In genomic region chr5:29736942-29737341, GRCm38 (mm10) we compare ENCODE assay signal across 8 mouse cellular contexts. TPM values are rescaled to one million over a fixed set of nuclear protein-coding genes. Genes with fewer than 3 reads are reported as not detected.
DNase-seq lines count a peak whose midpoint lies in the region; ATAC-seq and TF ChIP-seq lines count a peak whose summit lies in the region.

No protein-coding gene starts in this region.

- H3K9ac ChIP-seq in heart, embryonic 12.5 days: peak overlapping the region; percentile 92
- H3K9ac ChIP-seq in ES-E14 (ENCODE audit: insufficient read depth, low read depth, low read length, poor library complexity, severe bottlenecking): peak overlapping the region; percentile 62
- H3K9ac ChIP-seq in hindbrain, embryonic 11.5 days (ENCODE audit: low read depth, low read length): peak overlapping the region; percentile 74
- H3K9ac ChIP-seq in midbrain, embryonic 11.5 days (ENCODE audit: low read length): peak overlapping the region; percentile 97

- no peaks in the 10 kb centered on the region for H3K9me3 ChIP-seq in heart, embryonic 12.5 days (replicated peaks)
- no peaks in the 10 kb centered on the region for H3K9me3 ChIP-seq in ES-E14 (ENCODE audit: control insufficient read depth, insufficient read depth, low read depth, low read length)
- no peaks in the 10 kb centered on the region for H3K9me3 ChIP-seq in hindbrain, embryonic 11.5 days (ENCODE audit: control insufficient read depth, low read length)
- H3K9me3 ChIP-seq in midbrain, embryonic 11.5 days (ENCODE audit: control insufficient read depth, low read length): no peaks in the 10 kb centered on the region

- no peak for ATAC-seq in heart, embryonic 12.5 days (ENCODE audit: insufficient number of reproducible peaks, low FRiP score)
- ATAC-seq in hindbrain, embryonic 11.5 days (ENCODE audit: low FRiP score): no peak
- no peak for ATAC-seq in midbrain, embryonic 11.5 days (ENCODE audit: low FRiP score)

- no peaks in the 10 kb centered on the region for H3K27me3 ChIP-seq in heart, embryonic 12.5 days (replicated peaks)
- H3K27me3 ChIP-seq in hindbrain, embryonic 11.5 days (ENCODE audit: control insufficient read depth, insufficient read depth, low read length): no peaks in the 10 kb centered on the region
- no peaks in the 10 kb centered on the region for H3K27me3 ChIP-seq in midbrain, embryonic 11.5 days (ENCODE audit: control insufficient read depth, insufficient read depth, low read length)

- H3K4me1 ChIP-seq in heart, embryonic 12.5 days (replicated peaks): peaks cover 41% of the 10 kb centered on the region
- peaks cover 6 to 9% of the 10 kb centered on the region in 2 experiments; a peak in 3 of 4 replicates for H3K4me1 ChIP-seq in ES-E14 (ENCODE audit: control insufficient read depth in 2 of 2, insufficient read depth in 2 of 2, low read length in 2 of 2, poor library complexity in 1 of 2)
- no peaks in the 10 kb centered on the region for H3K4me1 ChIP-seq in hindbrain, embryonic 11.5 days (replicated peaks; ENCODE audit: control insufficient read depth, insufficient read depth, low read length)
- H3K4me1 ChIP-seq in midbrain, embryonic 11.5 days (ENCODE audit: control insufficient read depth, insufficient read depth, low read length): peaks cover 15% of the 10 kb centered on the region

- no peaks in the 10 kb centered on the region for H3K36me3 ChIP-seq in heart, embryonic 12.5 days
- H3K36me3 ChIP-seq in ES-E14 (ENCODE audit: control insufficient read depth, insufficient read depth, low read length, poor library complexity, severe bottlenecking): peaks cover 4% of the 10 kb centered on the region; the same call in 1 of the 2 replicates
- H3K36me3 ChIP-seq in hindbrain, embryonic 11.5 days (ENCODE audit: control insufficient read depth, insufficient read depth, low read length): no peaks in the 10 kb centered on the region
- H3K36me3 ChIP-seq in midbrain, embryonic 11.5 days (ENCODE audit: control insufficient read depth, insufficient read depth, low read length): no peaks in the 10 kb centered on the region

- H3K4me2 ChIP-seq in heart, embryonic 12.5 days: peak overlapping the region; percentile 91
- peak overlapping the region; percentile 83 for H3K4me2 ChIP-seq in hindbrain, embryonic 11.5 days (replicated peaks; ENCODE audit: low read depth, low read length)
- peak overlapping the region; percentile 73 for H3K4me2 ChIP-seq in midbrain, embryonic 11.5 days

- peak overlapping the region; percentile 78 for H3K4me3 ChIP-seq in heart, embryonic 12.5 days
- peak overlapping the region; percentile 86 to 93 for H3K4me3 ChIP-seq in ES-E14 (ENCODE audit: insufficient read depth in 1 of 2, low read depth in 1 of 2, low read length in 2 of 2, poor library complexity in 1 of 2, severe bottlenecking in 1 of 2)
- H3K4me3 ChIP-seq in hindbrain, embryonic 11.5 days (ENCODE audit: low read depth, low read length): peak overlapping the region; percentile 98
- H3K4me3 ChIP-seq in midbrain, embryonic 11.5 days (ENCODE audit: low read depth, low read length): peak overlapping the region; percentile 98

- 50% methylated on average over 9 of the region's 9 CpGs for WGBS in heart, embryonic 12.5 days
- WGBS in hindbrain, embryonic 11.5 days: 63% methylated on average over 9 of the region's 9 CpGs
- 60% methylated on average over 9 of the region's 9 CpGs for WGBS in midbrain, embryonic 11.5 days

- no peak for DNase-seq in heart, postnatal 10 days
- no peak for DNase-seq in ES-E14 (ENCODE audit: low read depth, low spot score)
- peak; percentile 3 for DNase-seq in hindbrain, embryonic 11.5 days (ENCODE audit: low spot score)
- peak; percentile 85 for DNase-seq in midbrain, embryonic 11.5 days (ENCODE audit: low spot score, missing footprints)
- DNase-seq in left cerebral cortex, adult 9 months (ENCODE audit: low spot score in 2 of 2): no peak
- no peak for DNase-seq in cerebellum, postnatal 4 days (ENCODE audit: low spot score in 2 of 2)
- DNase-seq in ovary, postnatal 14 days (ENCODE audit: low spot score): no peak

- H3K27ac ChIP-seq in heart, embryonic 12.5 days (ENCODE audit: poor library complexity, severe bottlenecking): no peak overlapping the region
- H3K27ac ChIP-seq in ES-E14 (ENCODE audit: insufficient read depth, low read depth, low read length, poor library complexity, severe bottlenecking): peak overlapping the region; percentile 86; the same call in 1 of the 2 replicates
- H3K27ac ChIP-seq in hindbrain, embryonic 11.5 days (ENCODE audit: low read depth, low read length): no peak overlapping the region
- no peak overlapping the region for H3K27ac ChIP-seq in midbrain, embryonic 11.5 days (ENCODE audit: low read depth, low read length)

- intact Hi-C loops in heart, postnatal 10 days (cut with DNase I): loop anchor here (2.0 kb wide), 1 partner anchor 168 kb away; the partner anchor contains the start of gene Ube3c

- in situ Hi-C loops in ES-E14 (cut with MboI; ENCODE audit: low sequenced_read_pairs in 2 of 2, unreplicated experiment in 2 of 2): no loop called here

TF ChIP-seq in ES-E14, 5 proteins besides CTCF, POLR2A, EP300 and RAD21:
- no peak for TF ChIP-seq CHD2 (IDR thresholded peaks at IDR 0.05; ENCODE audit: low read depth, low read length)
- no peak for TF ChIP-seq ZC3H11A (IDR thresholded peaks at IDR 0.05; ENCODE audit: borderline replicate concordance, low read depth, low read length)
- no peak for TF ChIP-seq ZNF384 (IDR thresholded peaks at IDR 0.05; ENCODE audit: low read depth, low read length)
- TF ChIP-seq MAFK (IDR thresholded peaks at IDR 0.05; ENCODE audit: insufficient read depth, low read depth, low read length): no peak
- TF ChIP-seq HCFC1 (IDR thresholded peaks at IDR 0.05; ENCODE audit: borderline replicate concordance, insufficient read depth, low read length): no peak

RNA-seq across cellular contexts. Expression of gene Gm5129, which starts 1.2 kb away (rescaled TPM):
- polyA plus RNA-seq in heart, embryonic 12.5 days (2016; fragmentation: Nextera tagmentation; extraction: Ambion mirVana): not detected in 2 replicates
- not detected for total RNA-seq in heart, postnatal 10 days (2021)
- total RNA-seq in ES-E14 (2012; rRNA removed): not detected in 2 replicates
- not detected in 2 replicates for polyA plus RNA-seq in hindbrain, embryonic 11.5 days (2014; fragmentation: Nextera tagmentation; extraction: Ambion mirVana)
- not detected in 2 replicates for polyA plus RNA-seq in midbrain, embryonic 11.5 days (2014; fragmentation: Nextera tagmentation; extraction: Ambion mirVana)

RNA-seq across cellular contexts. Expression of gene Dnajb6, which starts 1.5 kb away (rescaled TPM):
- 114 and 115 TPM in 2 replicates for polyA plus RNA-seq in heart, embryonic 12.5 days (2016; fragmentation: Nextera tagmentation; extraction: Ambion mirVana)
- total RNA-seq in heart, postnatal 10 days (2021): 10 to 100 TPM; 75.4 to 78.2 TPM
- 163 and 224 TPM in 2 replicates for total RNA-seq in ES-E14 (2012; rRNA removed)
- polyA plus RNA-seq in hindbrain, embryonic 11.5 days (2014; fragmentation: Nextera tagmentation; extraction: Ambion mirVana): 231 and 251 TPM in 2 replicates
- polyA plus RNA-seq in midbrain, embryonic 11.5 days (2014; fragmentation: Nextera tagmentation; extraction: Ambion mirVana): 247 and 262 TPM in 2 replicates

Comparison
In these comparisons a context has a peak if more than half of its experiments do, and no peak if none do; other contexts are left out.
1. DNase-seq: peak in hindbrain, embryonic 11.5 days (single experiment) and midbrain, embryonic 11.5 days (single experiment); none in heart, postnatal 10 days (0 of 2), ES-E14 (single experiment), left cerebral cortex, adult 9 months (0 of 2), cerebellum, postnatal 4 days (0 of 2) and ovary, postnatal 14 days (single experiment).
2. Peak in every context shown above with its lines, with median percentiles within 50 percentile points of each other: H3K4me2 ChIP-seq, H3K4me3 ChIP-seq and H3K9ac ChIP-seq.